Mouse (Mus musculus) neural tube, embryonic 13.5 days (tissue): ENCODE data around the gene Sptbn1. TPM values are rescaled to one million over a fixed set of nuclear protein-coding genes. Genes with fewer than 3 reads are reported as not detected.

Source experiments
- ATAC-seq: fragments of 200-750 bp; cut with Nextera tagmentation; 2 replicates; pipeline ENCODE4 v1.8.0; 2017; ENCODE audit warnings: low read depth, mild to moderate bottlenecking, moderate TSS enrichment, moderate library complexity
- H3K27ac ChIP-seq: fragments of 300-500 bp; sonication (generic); replicated peaks from 2 replicates; pipeline ENCODE4 v1.5.1; 2015; ENCODE audit warnings: moderate library complexity, mild to moderate bottlenecking, inconsistent platforms
- H3K27me3 ChIP-seq: fragments of 300-500 bp; sonication (generic); 2 replicates; pipeline ENCODE4 v1.6.1; 2015; ENCODE audit warnings: mild to moderate bottlenecking, inconsistent platforms
- H3K36me3 ChIP-seq: fragments of 300-500 bp; sonication (generic); 2 replicates; pipeline ENCODE4 v1.6.1; 2015; ENCODE audit warnings: mild to moderate bottlenecking, inconsistent platforms
- H3K4me1 ChIP-seq: fragments of 300-500 bp; sonication (generic); replicated peaks from 2 replicates; pipeline ENCODE4 v1.6.1; 2015; ENCODE audit warnings: inconsistent platforms
- H3K4me2 ChIP-seq: fragments of 300-500 bp; sonication (generic); 2 replicates; pipeline ENCODE4 v1.6.1; 2015; ENCODE audit warnings: inconsistent platforms, mild to moderate bottlenecking, moderate library complexity
- H3K4me3 ChIP-seq: fragments of 300-500 bp; sonication (generic); 2 replicates; pipeline ENCODE4 v1.5.1; 2015; ENCODE audit warnings: mild to moderate bottlenecking, inconsistent platforms
- H3K9ac ChIP-seq: fragments of 300-500 bp; sonication (generic); 2 replicates; pipeline ENCODE4 v1.6.1; 2015; ENCODE audit warnings: moderate library complexity, mild to moderate bottlenecking, inconsistent platforms
- H3K9me3 ChIP-seq: fragments of 300-500 bp; sonication (generic); 2 replicates; pipeline ENCODE4 v1.6.1; 2016; ENCODE audit warnings: inconsistent platforms
- WGBS: fragments of 180-500 bp; shearing (Covaris S2); methylation state at CpG from one replicate; pipeline ENCODE4 v1.1.7; 2015; 5-methylcytosine and 5-hydroxymethylcytosine counted together
- polyA plus RNA-seq: library from polyadenylated mRNA; unstranded; fragments of >200 nt; fragmentation: Nextera tagmentation; extraction: Ambion mirVana; gene quantifications from 2 replicates; pipeline ENCODE4 v1.2.1, GENCODE M21; 2015

Gene Sptbn1
- polyA plus RNA-seq, 1 experiment from 2014 or later, result 183 TPM

- Histone ChIP-seq H3K27me3 (no peaks in the 10 kb centered on the region), H3K4me3 (no peak overlapping the region), H3K9ac (no peak overlapping the region), H3K4me1 (no peaks in the 10 kb centered on the region), H3K36me3 (peaks cover 50% of the 10 kb centered on the region), H3K27ac (no peak overlapping the region), H3K9me3 (no peaks in the 10 kb centered on the region), H3K4me2 (no peak overlapping the region)
- WGBS, result 93% methylated on average over 6 of the region's 6 CpGs
- no peak for ATAC-seq
Observed at GRCm38 (mm10) chr11:30095212-30095773, 172.7 kb downstream of the Sptbn1 start.

DNA sequence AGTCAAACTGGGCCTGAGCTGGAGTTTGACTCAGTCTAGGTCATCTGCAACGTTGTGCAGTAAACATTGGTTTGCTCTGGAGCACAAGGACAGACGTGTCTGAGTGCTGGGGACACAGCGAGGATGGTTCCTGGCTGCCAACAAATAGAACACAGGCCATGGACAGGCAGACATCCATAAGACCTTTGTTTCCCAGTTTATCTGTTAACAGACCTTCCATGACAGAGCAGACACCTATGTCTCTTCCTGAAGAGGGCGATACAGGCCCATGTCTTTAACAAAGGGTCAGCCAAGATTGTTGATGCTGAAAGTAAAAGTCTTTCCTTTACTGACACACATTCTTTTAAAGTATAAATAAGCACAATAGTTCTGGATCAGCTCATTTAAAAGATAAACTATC is 176.1 kb downstream of the Sptbn1 start:
- no peak overlapping the region for H3K4me2 ChIP-seq
- peaks cover 17% of the 10 kb centered on the region; the same call in 1 of the 2 replicates for H3K36me3 ChIP-seq
- H3K9ac ChIP-seq, result no peak overlapping the region
- no peak overlapping the region for H3K4me3 ChIP-seq
- 47% methylated on average over 4 of the region's 4 CpGs for WGBS
- no peaks in the 10 kb centered on the region for H3K27me3 ChIP-seq
- no peak overlapping the region for H3K27ac ChIP-seq
- no peaks in the 10 kb centered on the region for H3K4me1 ChIP-seq
- no peaks in the 10 kb centered on the region for H3K9me3 ChIP-seq
- no peak for ATAC-seq

GRCm38 (mm10) chr11:30085114-30085513 is 182.9 kb downstream of the Sptbn1 start:
- H3K9me3 ChIP-seq, result no peaks in the 10 kb centered on the region
- H3K9ac ChIP-seq, result no peak overlapping the region
- ATAC-seq, result no peak
- no peak overlapping the region for H3K4me2 ChIP-seq
- no peak overlapping the region for H3K4me3 ChIP-seq
- no peaks in the 10 kb centered on the region for H3K27me3 ChIP-seq
- no peak overlapping the region for H3K27ac ChIP-seq
- H3K4me1 ChIP-seq, result no peaks in the 10 kb centered on the region
- no peaks in the 10 kb centered on the region for H3K36me3 ChIP-seq

DNA sequence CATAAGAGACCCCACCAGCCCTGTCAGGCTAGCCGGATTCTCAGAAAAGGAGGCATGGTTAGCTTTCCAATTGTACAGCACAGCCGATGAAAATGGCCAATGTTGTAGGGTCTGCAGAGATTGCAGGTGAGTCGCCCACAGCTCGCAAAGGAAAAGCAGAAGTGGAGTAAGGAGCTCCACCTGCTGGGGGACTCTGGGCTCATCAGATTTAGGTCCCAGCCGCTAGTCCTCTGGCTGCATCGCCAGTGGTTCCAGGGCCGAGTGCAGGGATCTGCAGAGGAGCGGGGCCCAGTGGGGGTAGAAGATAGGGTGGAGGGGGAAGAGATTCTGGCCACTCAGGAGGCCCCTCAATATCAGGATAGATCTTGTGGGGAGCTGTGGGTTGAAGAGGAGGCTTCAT is 210.7 kb downstream of the Sptbn1 start:
- Histone ChIP-seq H3K4me1 (no peaks in the 10 kb centered on the region), H3K27ac (no peak overlapping the region), H3K4me2 (no peak overlapping the region), H3K4me3 (no peak overlapping the region), H3K9me3 (no peaks in the 10 kb centered on the region), H3K27me3 (no peaks in the 10 kb centered on the region), H3K9ac (no peak overlapping the region), H3K36me3 (no peaks in the 10 kb centered on the region)
- WGBS, result 51% methylated on average over 8 of the region's 8 CpGs
- ATAC-seq, result no peak

Other genes with a start within 250 kb of the Sptbn1 start
- 4.0 and 4.3 TPM in 2 replicates for gene Eml6, start 242.1 kb downstream of the Sptbn1 start, polyA plus RNA-seq
- gene 4930505A04Rik, start 203.7 kb upstream of the Sptbn1 start, polyA plus RNA-seq, result not detected in 2 replicates